Mouse (Mus musculus) layer of hippocampus, postnatal 36 days (tissue): ENCODE measurements at regions not wholly inside any gene's neighbourhood (a gene's known extent, or its start where the extent isn't known, plus 50 kb on each side); places are given as distances from the start of the nearest gene placed in this dataset.

Experiments
- DNase-seq, 2 experiments: peaks; one replicate each; pipeline ENCODE4 v3.0.0; 2022

DNA sequence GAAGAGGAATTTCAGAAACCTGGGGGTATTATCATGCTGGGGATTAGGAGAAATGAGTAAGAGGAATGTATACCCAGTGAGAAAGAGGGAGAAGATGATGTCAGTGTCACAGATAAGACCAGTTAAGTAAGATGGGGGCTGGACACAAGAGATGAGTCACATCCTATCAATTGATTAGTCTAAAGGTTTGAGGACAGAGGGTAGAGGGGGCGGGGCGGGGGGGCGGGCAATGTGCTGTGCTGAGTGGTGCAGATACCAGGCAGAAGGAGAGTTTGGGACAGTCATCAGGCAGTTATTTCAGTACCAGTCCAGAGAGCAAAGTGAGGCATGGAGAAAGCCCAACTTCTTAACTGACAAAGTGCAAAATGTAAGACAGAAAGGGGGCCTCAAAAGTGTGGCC is 601.4 kb upstream of the Nr5a2 start:
- DNase-seq: no peak

GRCm38 (mm10) chr1:137560389-137561268 is 600.4 kb upstream of the Nr5a2 start:
- no peak for DNase-seq

DNA sequence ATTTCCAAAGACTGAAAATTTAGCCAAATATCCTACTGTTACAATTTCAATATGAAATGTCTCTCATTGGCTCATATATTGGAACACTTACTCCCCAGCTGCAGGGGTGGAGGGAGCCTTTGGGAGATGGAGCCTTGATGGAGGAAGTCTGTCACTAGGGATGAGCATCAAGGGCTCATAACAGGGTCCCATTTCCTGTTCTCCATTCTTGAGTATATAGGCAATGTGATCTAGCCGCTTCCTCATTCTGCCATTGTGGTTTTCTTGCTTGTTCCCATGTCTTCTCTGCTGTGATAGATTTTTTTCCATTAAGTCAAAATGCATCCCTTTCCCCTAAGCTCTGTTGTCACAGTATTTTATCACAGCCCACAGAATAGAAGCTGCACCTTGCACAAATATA is 589.4 kb upstream of the Nr5a2 start:
- DNase-seq: no peak

DNA sequence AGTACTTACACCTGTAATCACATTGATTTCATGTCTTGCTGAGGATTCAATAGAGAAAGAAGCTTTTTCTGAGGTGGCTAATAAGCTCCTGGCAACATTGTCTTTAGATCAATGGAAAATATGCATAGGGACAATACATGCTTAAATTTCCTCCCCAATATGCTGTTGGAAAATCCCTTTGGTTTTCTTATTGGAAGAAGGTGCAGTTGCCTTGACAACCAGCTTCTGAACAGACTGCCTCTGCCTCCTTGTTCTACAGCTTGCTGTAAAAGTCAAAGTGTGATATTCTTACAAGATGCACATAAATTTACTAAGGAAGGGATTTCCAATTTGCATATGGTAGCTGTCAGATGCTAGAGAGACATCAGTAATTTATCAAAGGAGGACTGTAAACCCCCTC is 585.4 kb upstream of the Nr5a2 start:
- no peak for DNase-seq

DNA sequence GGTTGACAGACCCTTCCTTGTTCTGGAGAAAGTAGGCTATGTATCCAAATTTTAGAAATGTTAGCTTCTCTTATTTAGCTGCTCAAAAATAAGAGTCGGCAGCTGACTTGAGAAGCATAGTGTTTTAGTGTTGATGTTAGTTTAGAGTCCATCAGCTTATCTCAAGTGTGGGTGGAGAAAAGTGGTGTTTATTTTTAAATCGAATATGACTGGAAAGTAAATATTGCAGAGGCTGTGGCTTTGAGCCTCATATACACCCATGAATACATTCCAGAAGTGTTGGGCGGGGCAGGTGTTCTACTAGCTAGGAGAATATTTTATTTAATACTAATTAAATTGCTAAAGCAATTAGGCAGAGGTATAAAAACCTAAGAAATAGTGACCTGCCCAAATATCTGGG is 583.6 kb upstream of the Nr5a2 start:
- DNase-seq: no peak

- no peak for DNase-seq
Observed at GRCm38 (mm10) chr1:137541453-137541852, 581.2 kb upstream of the Nr5a2 start.

DNA sequence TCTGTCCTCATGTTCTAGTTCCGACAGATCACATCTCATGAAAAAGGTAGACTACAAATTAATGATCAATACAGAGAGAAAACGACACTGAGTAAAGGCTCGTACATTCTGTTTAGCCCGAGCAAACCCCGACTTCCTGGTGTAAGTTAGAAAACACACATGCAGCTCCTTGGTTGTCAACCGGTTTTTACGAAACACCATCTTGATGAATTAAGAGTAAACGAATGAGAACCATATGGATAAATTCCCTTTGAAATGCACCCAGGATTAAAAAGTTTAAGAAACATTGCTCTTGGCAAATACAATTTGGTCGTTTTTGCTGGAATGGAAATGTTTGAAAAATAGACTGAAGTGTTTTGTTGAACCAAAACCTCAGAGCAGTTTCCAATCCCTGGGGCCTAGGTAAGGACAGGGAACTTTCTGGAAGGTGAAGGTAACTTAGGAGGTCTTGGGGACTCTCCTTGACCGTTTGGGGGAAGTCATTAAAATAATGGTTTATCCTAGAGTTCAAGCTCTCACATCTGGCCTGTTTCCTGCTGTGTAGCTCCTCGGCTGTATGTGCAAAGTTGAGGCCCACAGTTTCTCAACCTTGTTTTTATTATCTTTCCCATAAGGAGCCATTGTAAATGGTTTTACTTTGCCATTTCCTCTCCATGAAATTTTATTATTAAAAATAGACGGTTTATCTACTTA is 579.3 kb upstream of the Nr5a2 start:
- DNase-seq: no peak

- no peak for DNase-seq
Observed at GRCm38 (mm10) chr1:137514750-137515149, 554.5 kb upstream of the Nr5a2 start.

DNA sequence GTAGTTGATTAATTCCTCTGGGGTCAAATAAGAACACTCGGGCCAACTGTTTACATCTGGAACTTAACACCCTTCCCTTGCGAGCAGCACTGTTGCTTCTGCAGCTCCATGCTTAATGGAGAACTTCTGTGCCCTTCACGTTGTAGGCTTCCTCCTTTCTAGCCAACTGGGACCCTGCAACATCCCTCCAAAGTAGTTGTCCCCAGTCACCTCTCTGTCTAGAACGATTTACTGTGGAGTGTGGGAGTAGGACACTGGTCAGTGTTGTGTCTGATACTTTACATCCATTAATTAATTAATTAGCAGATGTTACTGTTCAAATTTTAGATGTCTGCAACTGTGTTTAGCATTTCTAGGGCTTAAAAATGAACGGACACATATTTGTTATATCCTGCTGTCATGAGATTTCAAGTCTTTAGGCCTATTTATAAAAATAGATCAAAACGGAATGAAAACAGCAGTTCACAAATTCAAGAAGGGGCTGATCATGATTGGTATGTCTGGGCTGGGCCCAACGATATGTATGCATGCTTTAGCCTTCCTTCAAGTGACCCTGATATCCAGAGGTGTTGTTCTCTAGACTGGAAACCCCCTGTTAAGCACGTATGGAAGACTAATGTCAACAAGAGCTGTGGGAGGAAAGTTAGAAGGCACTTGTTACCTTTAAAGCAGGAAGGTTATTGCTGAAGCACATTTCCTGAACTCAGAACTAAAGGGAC is 543.6 kb upstream of the Nr5a2 start:
- no peak for DNase-seq

DNA sequence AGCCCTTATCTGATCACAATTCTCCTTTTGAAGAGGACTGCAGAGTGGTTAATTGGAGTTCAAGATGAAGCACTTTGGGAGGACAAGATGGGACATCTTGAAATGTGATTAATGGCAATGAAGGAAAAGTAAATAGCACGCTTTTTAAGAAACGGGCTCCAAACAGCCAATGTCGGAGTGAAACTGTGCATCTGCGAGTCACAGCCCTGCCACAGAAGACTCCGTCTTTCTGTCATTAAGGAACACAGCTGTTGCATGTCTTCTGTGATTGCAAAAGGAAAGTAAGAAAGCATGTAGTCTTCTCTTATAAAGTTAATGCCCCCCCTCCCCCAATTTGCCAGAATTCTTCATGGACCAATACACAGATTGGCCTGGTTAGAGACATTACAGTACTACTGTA is 528.0 kb upstream of the Nr5a2 start:
- no peak for DNase-seq

DNA sequence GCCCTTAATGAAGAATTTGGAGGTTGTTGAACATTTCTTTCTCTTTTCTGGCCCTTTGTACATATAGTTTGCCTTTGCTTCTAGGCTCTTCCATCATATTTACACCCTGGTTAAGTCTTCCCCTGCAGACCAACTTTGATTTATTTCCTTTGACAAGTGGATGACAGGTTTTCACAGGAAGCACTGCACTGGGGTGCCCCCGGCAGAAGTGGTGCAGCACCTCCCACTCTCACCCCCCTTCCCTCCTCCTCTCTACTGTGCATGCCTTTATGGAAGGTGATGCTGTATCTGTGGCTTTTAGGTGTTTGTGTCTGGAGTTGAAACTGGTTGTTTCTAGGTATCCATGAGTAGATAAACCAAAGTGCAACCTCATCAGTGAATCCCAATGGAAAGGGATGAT is 518.2 kb upstream of the Nr5a2 start:
- DNase-seq: no peak

GRCm38 (mm10) chr1:137477239-137477638 is 517.0 kb upstream of the Nr5a2 start:
- DNase-seq: no peak

GRCm38 (mm10) chr1:137474858-137475257 is 514.6 kb upstream of the Nr5a2 start:
- no peak for DNase-seq

DNA sequence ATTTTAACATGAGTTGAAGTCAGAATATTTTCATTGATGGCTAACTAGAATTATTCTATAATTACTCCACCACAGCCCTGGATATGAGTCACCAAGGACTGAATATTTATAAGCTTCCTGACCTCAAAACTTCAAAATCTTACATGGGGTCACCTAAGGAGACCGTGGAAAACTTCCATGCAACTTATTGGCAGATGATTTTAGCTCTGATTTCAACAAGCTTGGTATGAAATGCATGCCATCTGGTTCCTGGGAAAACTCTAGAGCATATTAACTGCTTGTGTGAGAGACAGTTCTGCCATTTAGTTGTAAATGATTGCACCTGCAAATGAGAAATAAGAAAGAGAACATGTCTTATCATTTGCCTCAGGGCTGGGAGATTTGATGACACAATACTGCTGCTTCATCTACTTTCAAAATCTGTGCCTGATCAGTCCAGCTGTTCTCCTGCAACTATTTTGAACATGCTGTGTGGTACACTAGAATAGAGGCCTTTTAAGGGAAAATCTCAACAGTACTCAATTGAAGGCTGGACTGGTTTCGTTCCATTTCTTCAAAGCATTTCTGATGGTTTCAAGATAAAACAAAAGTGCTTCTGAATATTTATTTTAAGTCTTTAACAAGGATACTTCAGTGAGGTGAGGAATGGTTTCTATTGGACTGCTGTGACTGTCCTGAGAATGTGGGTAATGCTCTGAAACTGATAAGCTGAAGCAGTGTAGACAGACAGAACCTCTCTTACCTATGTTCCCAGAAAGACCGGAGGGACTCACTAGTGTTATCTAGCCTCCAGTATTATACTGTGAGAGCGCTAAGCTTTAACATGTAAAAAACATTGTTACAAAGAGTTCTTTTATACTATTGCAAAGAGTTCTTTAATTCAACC is 513.8 kb upstream of the Nr5a2 start:
- no peak for DNase-seq

DNA sequence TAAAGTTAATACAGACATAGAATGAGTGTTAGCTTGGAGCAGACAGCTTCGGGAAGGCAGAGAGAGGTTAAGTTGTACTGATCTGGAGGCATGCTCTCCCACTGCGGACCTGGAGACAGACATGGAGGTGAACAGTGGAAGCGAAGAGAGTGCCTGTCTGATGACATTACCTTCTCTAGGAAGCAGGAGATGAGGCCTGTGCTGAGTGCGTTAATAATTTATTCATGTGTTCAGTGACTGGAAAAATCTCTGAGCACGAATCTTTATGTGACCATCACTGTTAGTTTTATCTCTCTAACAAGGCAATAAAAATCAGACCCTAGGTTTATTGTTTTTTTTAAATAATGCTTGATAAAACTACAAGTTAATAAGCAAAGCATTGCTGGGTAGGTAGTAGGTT is 504.7 kb upstream of the Nr5a2 start:
- DNase-seq: no peak

DNA sequence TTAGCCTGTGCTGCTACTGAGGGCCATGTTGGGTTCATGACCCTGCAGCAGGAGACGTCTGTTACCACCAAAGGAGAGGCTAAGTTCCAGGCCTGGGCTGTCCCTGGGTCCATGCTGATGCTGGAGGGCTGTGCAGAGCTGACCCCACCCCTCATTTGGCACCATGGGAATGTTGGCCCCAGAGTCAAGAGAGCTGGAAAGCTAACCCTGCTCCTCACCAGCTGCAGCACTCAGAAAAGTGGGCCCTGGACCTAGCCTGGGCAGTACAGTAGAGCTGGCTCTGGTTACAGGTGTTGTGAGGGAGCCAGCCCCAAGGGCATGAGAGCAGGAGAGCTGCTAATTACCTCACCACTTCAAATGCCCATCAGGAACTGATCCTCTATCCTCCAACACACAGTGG is 500.9 kb upstream of the Nr5a2 start:
- no peak for DNase-seq

DNA sequence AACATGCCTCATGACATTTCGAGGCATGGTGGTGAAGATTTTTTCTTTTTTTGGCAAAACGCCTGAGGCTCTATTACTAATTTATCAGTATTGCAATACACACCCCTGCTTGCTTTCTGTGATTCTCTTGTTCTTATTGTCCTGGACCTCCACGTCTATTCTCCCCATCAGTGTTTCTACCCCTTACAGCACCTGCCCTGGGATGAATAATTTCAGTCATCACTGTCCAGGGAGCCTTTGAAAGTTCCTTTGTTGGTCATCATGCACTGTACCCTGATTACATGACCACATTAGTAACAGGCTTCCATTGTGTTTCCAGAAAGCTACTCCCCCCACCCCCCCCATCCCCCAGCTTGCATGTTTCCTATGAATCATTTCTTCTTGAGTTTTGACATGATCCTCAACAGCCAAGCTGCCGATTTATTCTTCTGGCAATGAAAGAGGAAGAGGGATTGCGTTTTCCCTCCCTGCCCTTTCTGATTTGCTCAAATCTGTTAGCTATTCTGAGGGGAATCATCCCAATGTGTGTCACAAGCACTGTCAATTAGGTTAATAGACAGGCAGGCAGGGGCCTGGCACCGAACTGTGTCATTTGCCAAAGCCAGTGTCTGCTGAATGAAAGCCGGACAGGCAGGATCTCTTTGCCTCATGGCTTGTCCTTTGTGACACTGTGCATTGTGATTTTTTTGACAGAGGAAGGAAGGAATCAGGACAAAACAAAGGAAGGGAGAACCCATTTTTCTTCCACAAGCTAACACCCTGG is 493.4 kb upstream of the Nr5a2 start:
- no peak for DNase-seq

GRCm38 (mm10) chr1:137452749-137453148 is 492.5 kb upstream of the Nr5a2 start:
- DNase-seq: no peak

DNA sequence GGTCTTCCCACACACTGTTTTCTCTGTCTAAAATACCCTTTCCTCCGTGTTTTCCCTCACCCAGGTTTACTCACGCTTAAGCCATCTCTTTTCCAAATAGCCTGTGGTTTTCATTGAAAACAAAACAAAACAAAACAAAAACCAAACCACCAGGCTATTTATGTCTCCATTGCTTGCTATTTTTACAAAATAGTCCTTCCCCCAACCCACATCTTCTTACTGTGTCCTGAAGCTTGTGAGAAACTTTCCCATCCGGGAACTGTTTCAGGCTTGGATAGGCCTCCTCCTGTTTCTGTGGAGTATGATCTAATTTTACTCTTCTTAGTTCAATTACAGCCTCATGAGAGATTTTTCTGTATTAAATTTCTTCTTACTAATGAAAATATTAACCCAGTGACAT is 486.2 kb upstream of the Nr5a2 start:
- DNase-seq: no peak

DNA sequence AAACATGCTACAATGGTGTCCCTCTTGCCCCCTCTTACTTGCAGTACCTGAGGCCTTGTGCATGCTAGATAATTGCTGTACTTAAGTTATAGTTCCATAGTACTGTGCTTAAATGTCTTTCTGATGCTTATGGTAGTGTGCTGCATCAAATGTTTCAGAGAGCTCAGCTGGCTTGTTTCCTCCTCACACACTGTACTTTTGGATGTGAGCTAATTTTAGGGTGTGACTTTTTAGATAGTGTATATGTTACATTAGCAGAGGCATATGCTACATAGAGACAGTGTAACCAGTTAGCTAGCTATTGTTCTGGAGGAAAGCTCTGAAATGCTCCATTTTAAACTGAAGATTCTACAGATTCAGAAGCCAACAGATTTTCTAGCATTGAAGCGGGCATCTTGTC is 467.9 kb upstream of the Nr5a2 start:
- no peak for DNase-seq

- no peak for DNase-seq
Observed at GRCm38 (mm10) chr1:137418388-137418787, 458.1 kb upstream of the Nr5a2 start.

DNA sequence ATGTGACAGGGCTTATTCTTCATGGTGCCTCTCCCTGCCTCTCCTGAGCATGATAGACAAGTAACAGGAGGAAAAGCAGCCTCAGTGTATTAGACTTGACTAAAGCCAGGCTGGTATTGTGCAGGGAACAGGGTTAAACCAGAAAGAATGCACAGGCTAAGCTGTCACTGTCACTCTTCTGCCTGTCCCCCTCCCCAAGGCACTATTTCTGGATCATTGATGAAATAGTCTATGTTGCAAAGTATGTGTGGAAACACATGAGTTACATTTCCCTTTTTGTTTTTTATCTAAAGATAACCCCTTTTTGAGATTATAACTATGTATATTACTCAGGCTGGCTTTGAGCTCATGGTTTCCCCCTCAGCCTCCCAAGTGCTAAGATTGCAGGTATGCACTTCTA is 436.5 kb upstream of the Nr5a2 start:
- DNase-seq: no peak
